Mouse (Mus musculus) ES-Bruce4 (cell line): ENCODE measurements around the gene Plk4.

Experiments used
- CTCF ChIP-seq: IDR thresholded peaks from one replicate; pipeline ENCODE4 v1.8.1; 2011; ENCODE audit warnings: low read depth, low read length
- EP300 ChIP-seq: IDR thresholded peaks from 2 replicates; pipeline ENCODE4 v1.6.1; 2011; ENCODE audit warnings: low read depth, low read length; ENCODE audit not compliant: insufficient read depth
- POLR2A ChIP-seq: IDR thresholded peaks from one replicate; pipeline ENCODE4 v1.8.1; 2011; ENCODE audit warnings: low read length; ENCODE audit not compliant: insufficient read depth

DNA sequence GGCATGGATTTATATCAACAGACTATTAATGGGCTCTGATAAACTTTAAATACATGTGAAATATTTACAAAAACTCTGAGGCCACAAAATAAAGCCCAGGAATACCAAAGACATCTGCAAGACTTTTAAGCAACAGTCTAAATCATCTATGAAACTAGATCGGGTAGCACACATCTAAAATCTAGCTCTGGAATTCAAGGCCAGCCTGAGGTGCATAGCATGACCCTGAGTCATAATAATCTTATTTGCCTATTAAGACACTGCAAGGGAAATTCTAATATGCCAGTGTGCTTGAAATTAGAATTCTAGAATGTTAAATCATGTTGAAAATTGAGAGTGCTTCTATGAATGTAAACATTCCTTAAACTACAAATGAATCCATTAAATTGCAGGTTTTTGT is 1.8 kb upstream of the Plk4 start:
- TF ChIP-seq CTCF (no peak), POLR2A (no peak), EP300 (no peak)
